Mouse (Mus musculus): Measurements from ENCODE around the gene Ccdc27. TPM values are rescaled to one million over a fixed set of nuclear protein-coding genes. Genes with fewer than 3 reads are reported as not detected.

Ccdc27 gene
- total and polyA plus RNA-seq, 2 experiments from 2014 or later: not detected

DNA sequence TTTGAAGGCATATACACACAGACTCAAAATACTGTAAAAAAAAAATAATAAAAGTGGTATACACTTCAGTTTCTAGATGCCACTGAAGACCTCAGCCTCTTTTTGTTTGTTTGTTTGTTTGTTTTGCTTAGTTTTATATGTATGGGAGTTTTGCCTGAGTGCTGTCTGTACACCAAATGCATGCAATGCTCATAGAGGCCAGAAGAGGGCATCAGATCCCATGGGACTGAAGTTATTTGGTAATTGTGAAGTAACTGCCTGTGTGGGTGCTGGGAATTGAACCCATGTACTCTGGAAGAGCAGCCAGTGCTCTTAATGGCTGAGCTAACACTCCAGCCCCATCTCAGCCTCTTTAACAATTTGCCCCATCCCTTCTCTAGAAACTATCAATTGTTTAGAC is 13.8 kb downstream of the Ccdc27 start:
- ATAC-seq (no peak), DNase-seq (ENCODE audit: low spot score) (peak; percentile 19)
- H3K36me3 ChIP-seq (ENCODE audit: insufficient read depth, low read length): no peaks in the 10 kb centered on the region
- H3K4me2 ChIP-seq (ENCODE audit: low read depth, low read length): no peak overlapping the region
- H3K27ac ChIP-seq: no peak overlapping the region
- no peak overlapping the region for H3K9ac ChIP-seq (replicated peaks; ENCODE audit: low read length)
- peak; percentile 64 for TF ChIP-seq CTCF (IDR thresholded peaks at IDR 0.05; ENCODE audit: low read depth)
- H3K4me3 ChIP-seq (ENCODE audit: low read length): no peak overlapping the region
- H3K27me3 ChIP-seq (ENCODE audit: insufficient read depth, low read length): no peaks in the 10 kb centered on the region
- H3K9me3 ChIP-seq (ENCODE audit: low read length): no peaks in the 10 kb centered on the region
- peaks cover 15% of the 10 kb centered on the region for H3K4me1 ChIP-seq (ENCODE audit: insufficient read depth, low read length)

DNA sequence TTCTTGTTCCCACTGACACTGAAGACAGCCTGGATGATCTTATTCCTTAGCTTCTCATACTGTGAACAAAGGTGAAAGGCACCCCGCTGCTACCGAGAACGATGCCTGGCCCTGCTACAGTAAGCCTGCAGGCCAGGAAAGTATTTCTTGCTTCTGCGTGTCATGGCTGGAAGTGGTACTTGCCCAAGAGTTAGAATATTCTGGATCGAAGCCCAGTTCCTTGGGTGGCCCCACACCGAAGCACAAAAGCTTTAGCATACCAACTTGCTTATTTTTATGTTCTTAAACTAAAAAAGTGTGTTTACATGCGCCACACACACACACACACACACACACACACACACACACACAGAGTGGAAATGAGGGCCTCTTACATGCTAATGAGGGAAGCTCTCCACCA is 14.4 kb downstream of the Ccdc27 start:
- 71% methylated on average over 7 of the region's 7 CpGs for WGBS
- Histone ChIP-seq H3K9me3 (ENCODE audit: low read length) (no peaks in the 10 kb centered on the region), H3K4me3 (ENCODE audit: low read length) (no peak overlapping the region), H3K36me3 (ENCODE audit: insufficient read depth, low read length) (no peaks in the 10 kb centered on the region), H3K4me2 (ENCODE audit: low read depth, low read length) (no peak overlapping the region), H3K27me3 (ENCODE audit: insufficient read depth, low read length) (no peaks in the 10 kb centered on the region), H3K4me1 (ENCODE audit: insufficient read depth, low read length) (peaks cover 15% of the 10 kb centered on the region), H3K27ac (no peak overlapping the region), H3K9ac (replicated peaks; ENCODE audit: low read length) (no peak overlapping the region)
- ATAC-seq: no peak
- no peak for TF ChIP-seq CTCF (IDR thresholded peaks at IDR 0.05; ENCODE audit: low read depth)
- no peak for DNase-seq (ENCODE audit: low spot score)

DNA sequence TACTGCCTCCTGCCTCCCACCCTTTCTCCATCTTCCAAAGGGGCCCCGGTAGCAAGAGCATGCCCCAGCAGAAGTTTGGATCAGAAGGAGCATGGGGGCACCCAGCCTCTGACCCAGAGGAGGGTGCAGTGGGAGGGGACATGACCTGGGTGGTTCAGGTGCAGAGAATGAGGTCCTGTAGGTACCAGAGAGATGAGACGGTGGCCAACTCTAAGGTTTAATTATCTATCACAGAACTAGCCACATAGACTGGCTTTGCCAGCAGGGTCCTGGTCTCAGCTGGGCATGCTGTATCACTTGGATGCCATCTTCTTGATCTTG is 16.1 kb downstream of the Ccdc27 start:
- H3K36me3 ChIP-seq (ENCODE audit: insufficient read depth, low read length): peaks cover 4% of the 10 kb centered on the region; the same call in 1 of the 2 replicates
- peak overlapping the region; percentile 48; the same call in 1 of the 2 replicates for H3K9ac ChIP-seq (replicated peaks; ENCODE audit: low read length)
- ATAC-seq (no peak), DNase-seq (ENCODE audit: low spot score) (no peak)
- no peak overlapping the region for H3K27ac ChIP-seq
- H3K27me3 ChIP-seq (ENCODE audit: insufficient read depth, low read length): no peaks in the 10 kb centered on the region
- H3K4me2 ChIP-seq (ENCODE audit: low read depth, low read length): peak overlapping the region; percentile 57
- TF ChIP-seq CTCF (IDR thresholded peaks at IDR 0.05; ENCODE audit: low read depth): no peak
- H3K4me3 ChIP-seq (ENCODE audit: low read length): peak overlapping the region; percentile 34
- H3K9me3 ChIP-seq (ENCODE audit: low read length): no peaks in the 10 kb centered on the region
- peaks cover 15% of the 10 kb centered on the region for H3K4me1 ChIP-seq (ENCODE audit: insufficient read depth, low read length)
- 31% methylated on average over 2 of the region's 2 CpGs for WGBS

DNA sequence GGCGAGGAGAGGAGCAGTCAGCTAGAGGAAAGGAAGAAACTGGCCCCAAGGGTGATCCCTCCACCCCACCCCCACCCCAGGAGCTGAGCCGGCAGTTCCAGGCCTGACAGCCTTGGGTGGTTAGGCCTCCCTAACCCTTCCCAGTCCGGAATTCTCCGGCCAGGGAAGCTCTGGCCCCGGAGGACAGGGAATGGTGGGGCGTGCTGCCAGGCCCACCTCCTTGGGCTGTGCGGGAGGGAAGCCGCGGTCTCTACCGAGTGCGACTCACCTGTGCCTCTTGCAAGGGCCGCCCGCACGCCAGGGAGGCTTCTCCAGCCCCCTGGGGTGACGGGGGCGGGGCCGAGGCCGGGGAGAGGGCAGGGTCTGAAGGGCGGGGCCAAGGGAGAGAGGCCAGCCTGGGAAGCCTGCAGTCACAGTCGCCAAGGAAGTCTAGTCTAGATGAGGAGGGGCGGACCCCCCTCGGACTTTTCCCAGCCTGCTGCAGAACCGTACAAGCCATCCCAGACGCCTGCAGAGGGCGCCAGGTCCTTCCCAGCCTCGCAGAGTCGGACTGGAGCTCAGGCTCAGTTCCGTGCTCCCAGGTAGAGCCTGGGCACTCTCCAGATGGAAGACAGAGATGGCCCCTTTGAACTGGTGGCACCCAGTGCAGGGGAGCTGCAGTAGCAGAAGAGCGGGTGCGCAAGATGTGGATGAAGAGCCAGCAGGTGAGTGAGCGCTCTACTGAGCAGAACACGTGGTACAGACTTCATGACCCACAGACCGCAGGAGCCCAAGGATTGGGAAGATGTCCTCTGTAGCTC is 16.6 kb downstream of the Ccdc27 start, which contains the start of gene Smim1:
Gene Smim1 (minus strand): TSS at position 590 of the 800 bp plus-strand sequence.
- Histone ChIP-seq H3K27me3 (ENCODE audit: insufficient read depth, low read length) (no peaks in the 10 kb centered on the region), H3K36me3 (ENCODE audit: insufficient read depth, low read length) (peaks cover 10% of the 10 kb centered on the region; the same call in 1 of the 2 replicates), H3K4me3 (ENCODE audit: low read length) (peak within 1 kb of the TSS; percentile 34), H3K9me3 (ENCODE audit: low read length) (no peaks in the 10 kb centered on the region), H3K27ac (peak within 1 kb of the TSS; percentile 68), H3K4me2 (ENCODE audit: low read depth, low read length) (peak within 1 kb of the TSS; percentile 57), H3K4me1 (ENCODE audit: insufficient read depth, low read length) (peaks cover 15% of the 10 kb centered on the region), H3K9ac (replicated peaks; ENCODE audit: low read length) (peak within 1 kb of the TSS; percentile 48)
- peak; percentile 77 for ATAC-seq
- 2% methylated on average over 32 of the region's 33 CpGs for WGBS
- peak; percentile 84 for DNase-seq (ENCODE audit: low spot score)
- TF ChIP-seq CTCF (IDR thresholded peaks at IDR 0.05; ENCODE audit: low read depth): peak; percentile 70

DNA sequence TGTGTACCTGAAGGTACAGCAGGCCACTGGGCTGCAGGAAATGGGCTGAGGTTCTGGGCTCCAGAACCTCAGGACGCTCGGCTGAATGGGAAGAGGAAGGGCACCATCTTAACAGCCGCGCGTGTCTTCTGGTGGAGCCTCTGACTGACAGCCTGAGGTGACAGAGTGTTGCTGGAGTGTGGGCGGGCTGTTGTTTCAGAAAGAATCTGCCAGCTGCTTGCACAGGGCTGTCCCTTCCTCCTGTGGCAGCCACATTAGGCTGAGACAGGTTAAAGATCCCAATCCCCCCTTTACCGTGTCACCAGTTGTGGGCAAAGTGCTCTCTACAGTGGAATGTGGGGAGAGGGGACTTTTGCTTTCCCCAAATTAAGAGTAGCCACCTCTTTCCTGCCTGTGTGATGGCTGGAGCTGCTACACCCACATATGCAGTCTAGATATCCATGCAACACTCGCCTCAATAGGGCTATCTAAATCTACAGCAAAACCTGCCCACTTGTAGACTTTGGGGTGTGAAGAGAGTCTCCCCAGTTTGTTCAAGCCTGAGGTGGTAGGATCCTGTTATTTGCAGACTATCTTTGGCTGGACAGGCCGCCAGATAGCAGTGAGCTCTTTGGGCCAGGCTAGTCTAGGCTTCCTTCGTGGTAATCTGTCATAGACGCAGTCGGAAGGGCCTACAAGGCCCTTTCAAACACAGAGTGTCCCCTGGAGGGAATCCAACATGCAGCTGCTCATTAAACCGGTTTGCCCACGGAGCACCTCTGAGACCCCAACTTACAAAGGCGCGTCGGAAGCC is 17.6 kb downstream of the Ccdc27 start:
- Histone ChIP-seq H3K4me1 (ENCODE audit: insufficient read depth, low read length) (peaks cover 15% of the 10 kb centered on the region), H3K36me3 (ENCODE audit: insufficient read depth, low read length) (peaks cover 17% of the 10 kb centered on the region; the same call in 1 of the 2 replicates), H3K9ac (replicated peaks; ENCODE audit: low read length) (peak overlapping the region; percentile 48; the same call in 1 of the 2 replicates), H3K27me3 (ENCODE audit: insufficient read depth, low read length) (no peaks in the 10 kb centered on the region), H3K4me2 (ENCODE audit: low read depth, low read length) (peak overlapping the region; percentile 57), H3K4me3 (ENCODE audit: low read length) (peak overlapping the region; percentile 34), H3K27ac (peak overlapping the region; percentile 68; the same call in 1 of the 2 replicates), H3K9me3 (ENCODE audit: low read length) (no peaks in the 10 kb centered on the region)
- WGBS: 37% methylated on average over 17 of the region's 17 CpGs
- DNase-seq (ENCODE audit: low spot score) (peak; percentile 17), ATAC-seq (no peak)
- no peak for TF ChIP-seq CTCF (IDR thresholded peaks at IDR 0.05; ENCODE audit: low read depth)

DNA sequence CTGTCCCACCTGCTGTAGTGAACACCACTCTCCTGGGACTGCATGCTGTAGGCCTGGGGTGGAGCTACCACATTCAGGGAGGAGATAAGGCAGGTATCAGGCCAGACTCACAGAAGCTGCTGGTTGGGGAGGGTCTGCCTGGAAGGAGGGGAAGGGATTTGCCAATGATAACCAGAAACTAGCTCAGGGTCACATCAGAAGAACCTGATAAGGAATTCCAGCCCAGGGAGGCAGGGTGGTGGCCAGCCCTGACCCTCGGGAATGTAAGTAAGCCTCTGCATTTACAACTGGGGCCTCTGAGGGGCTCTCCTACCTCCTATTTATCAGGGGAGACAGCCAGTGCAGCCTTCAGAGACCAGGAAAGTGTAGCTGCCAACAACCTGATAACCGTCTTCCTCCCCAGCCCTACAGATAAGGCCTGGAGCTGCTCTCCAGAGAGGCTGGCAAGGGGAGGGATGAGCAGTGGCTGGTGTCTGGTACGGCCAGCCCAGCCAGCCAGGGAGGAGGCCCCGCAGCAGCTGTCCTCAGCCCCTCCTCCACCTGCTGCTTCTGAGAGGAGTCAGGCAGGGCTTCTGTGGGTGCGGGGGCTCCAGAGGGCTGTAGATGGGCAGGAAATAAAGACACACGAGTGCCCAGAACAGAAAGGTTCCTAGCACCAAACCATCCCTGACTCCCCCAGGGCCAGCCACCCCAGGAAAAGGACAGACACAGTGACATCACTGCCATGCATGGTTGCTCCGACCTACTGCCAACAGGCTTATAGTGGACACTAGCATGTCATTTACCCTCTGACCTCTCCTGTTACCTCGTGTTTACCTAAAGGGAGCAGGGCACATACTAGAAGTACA is 18.5 kb downstream of the Ccdc27 start:
- Histone ChIP-seq H3K27ac (no peak overlapping the region), H3K4me3 (ENCODE audit: low read length) (no peak overlapping the region), H3K36me3 (ENCODE audit: insufficient read depth, low read length) (peaks cover 27% of the 10 kb centered on the region), H3K4me2 (ENCODE audit: low read depth, low read length) (no peak overlapping the region), H3K27me3 (ENCODE audit: insufficient read depth, low read length) (no peaks in the 10 kb centered on the region), H3K9me3 (ENCODE audit: low read length) (no peaks in the 10 kb centered on the region), H3K9ac (replicated peaks; ENCODE audit: low read length) (no peak overlapping the region), H3K4me1 (ENCODE audit: insufficient read depth, low read length) (peaks cover 15% of the 10 kb centered on the region)
- ATAC-seq (no peak), DNase-seq (ENCODE audit: low spot score) (no peak)
- TF ChIP-seq CTCF (IDR thresholded peaks at IDR 0.05; ENCODE audit: low read depth): no peak
- WGBS: 33% methylated on average over 8 of the region's 8 CpGs

All from hindbrain, postnatal 0 days (tissue).